Mouse (Mus musculus): ENCODE data around the gene Gins2. TPM values are rescaled to one million over a fixed set of nuclear protein-coding genes. Genes with fewer than 3 reads are reported as not detected.
A peak's percentile ranks its signal among the peaks of the same experiment; 100 is the strongest.

Gins2 gene
- polyA plus RNA-seq, 1 experiment from 2014 or later, result 101 TPM

DNA sequence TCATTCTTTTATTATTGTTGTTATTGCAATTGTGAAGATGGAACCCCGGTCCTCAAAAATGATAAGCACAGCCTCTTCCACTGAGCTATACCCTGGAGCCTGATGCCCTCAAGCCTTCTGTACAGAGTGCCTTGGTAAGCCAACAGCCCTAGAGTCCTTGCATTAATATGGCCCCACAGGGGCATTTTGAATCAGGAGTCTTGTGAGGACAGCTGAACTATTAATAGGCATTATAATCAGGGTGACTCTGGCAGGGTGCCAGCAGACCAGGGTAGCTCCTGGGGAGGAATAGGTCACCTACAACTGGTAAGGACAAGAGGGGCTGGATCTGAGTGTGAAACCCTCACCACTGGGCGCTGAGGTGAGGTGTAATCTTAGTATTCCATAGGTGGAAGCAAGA, 817 bp upstream of the Gins2 start:
- DNase-seq (ENCODE audit: low spot score), result no peak
- H3K4me2 ChIP-seq (ENCODE audit: low read depth), result peak overlapping the region; percentile 51
- H3K4me3 ChIP-seq (ENCODE audit: low read depth, low read length), result peak overlapping the region; percentile 47
- WGBS, result 62% methylated on average over 2 of the region's 2 CpGs
- H3K27me3 ChIP-seq (ENCODE audit: control insufficient read depth, insufficient read depth, low read length), result no peaks in the 10 kb centered on the region
- peaks cover 12% of the 10 kb centered on the region for H3K4me1 ChIP-seq (ENCODE audit: control insufficient read depth, insufficient read depth, low read length)
- no peak overlapping the region for H3K27ac ChIP-seq (ENCODE audit: low read depth, low read length)
- no peaks in the 10 kb centered on the region for H3K9me3 ChIP-seq (ENCODE audit: control insufficient read depth, low read length)
- H3K36me3 ChIP-seq (ENCODE audit: control insufficient read depth, insufficient read depth, low read length), result 0 out of 2 replicates have a peak, but pooled peaks cover 2% of the 10 kb centered on the region
- peak overlapping the region; percentile 39; the same call in 1 of the 2 replicates for H3K9ac ChIP-seq (ENCODE audit: low read length)
- ATAC-seq (ENCODE audit: insufficient read depth, low FRiP score, low TSS enrichment), result no peak

DNA sequence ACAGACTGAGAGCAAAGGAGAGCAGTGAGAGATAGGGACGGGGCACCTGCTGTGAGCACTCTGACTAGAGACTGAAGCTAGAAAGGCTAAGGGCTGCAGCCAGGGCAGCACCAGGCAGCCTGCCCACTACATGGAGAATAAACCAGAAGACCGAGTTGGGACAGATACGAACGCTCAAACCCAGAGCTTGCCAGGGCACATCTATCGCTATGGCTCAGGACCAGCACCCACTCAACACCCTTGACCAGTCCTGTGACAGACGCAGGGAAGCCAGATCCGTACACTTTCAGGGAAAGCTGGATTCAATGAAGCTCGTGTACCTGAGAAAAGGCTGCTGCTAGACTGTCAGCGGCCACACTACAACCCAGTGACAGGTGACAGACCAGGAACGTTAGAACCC, 3.6 kb downstream of the Gins2 start:
- Histone ChIP-seq H3K4me2 (ENCODE audit: low read depth) (no peak overlapping the region), H3K36me3 (ENCODE audit: control insufficient read depth, insufficient read depth, low read length) (peaks cover 10% of the 10 kb centered on the region), H3K9me3 (ENCODE audit: control insufficient read depth, low read length) (no peaks in the 10 kb centered on the region), H3K4me1 (ENCODE audit: control insufficient read depth, insufficient read depth, low read length) (peaks cover 9% of the 10 kb centered on the region), H3K27ac (ENCODE audit: low read depth, low read length) (no peak overlapping the region), H3K27me3 (ENCODE audit: control insufficient read depth, insufficient read depth, low read length) (no peaks in the 10 kb centered on the region), H3K4me3 (ENCODE audit: low read depth, low read length) (no peak overlapping the region), H3K9ac (ENCODE audit: low read length) (no peak overlapping the region)
- DNase-seq (ENCODE audit: low spot score) (no peak), ATAC-seq (ENCODE audit: insufficient read depth, low FRiP score, low TSS enrichment) (no peak)
- WGBS, result 90% methylated on average over 10 of the region's 10 CpGs

DNA sequence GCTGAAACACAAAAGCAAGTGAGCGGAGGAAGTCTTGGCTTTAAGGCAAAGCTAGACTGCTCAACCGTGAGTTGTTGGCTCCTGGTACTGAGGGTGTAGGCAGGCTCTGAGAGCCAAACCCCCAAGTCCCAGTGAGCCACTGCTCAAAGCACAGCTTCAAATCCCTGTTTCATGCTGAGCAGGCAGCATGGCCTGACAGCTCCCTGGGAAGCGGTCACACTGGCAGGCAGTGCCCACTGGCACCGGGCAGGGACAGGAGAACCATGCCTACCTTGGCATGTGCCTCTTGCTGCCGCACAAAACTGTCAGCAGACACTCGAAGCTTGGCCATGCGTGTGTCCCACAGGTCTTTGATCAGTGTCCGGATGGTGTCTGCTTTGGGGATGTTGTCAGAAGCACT, 7.3 kb downstream of the Gins2 start:
- WGBS, result 94% methylated on average over 8 of the region's 8 CpGs

DNA sequence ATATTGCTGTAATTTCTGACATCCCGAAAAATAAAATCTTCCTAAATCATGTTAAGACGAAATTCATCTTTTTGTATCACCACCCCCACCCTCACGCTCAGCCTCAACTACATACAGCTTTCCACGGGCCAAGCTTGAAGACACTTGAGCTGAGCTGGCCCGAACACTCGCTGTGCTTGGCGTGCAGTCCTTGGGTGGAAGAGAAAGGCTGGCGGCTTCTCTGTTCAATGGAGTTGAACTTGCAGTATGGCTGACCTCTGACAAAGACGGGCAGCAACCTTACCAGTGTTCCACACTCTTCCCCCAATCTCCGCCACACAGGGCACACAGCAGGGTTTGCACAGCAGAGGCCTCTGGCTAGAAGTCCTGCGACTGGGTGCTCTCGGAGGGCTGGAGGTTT, 7.8 kb downstream of the Gins2 start:
- no peaks in the 10 kb centered on the region for H3K9me3 ChIP-seq (ENCODE audit: control insufficient read depth, low read length)
- no peak overlapping the region for H3K9ac ChIP-seq (ENCODE audit: low read length)
- no peak overlapping the region for H3K4me2 ChIP-seq (ENCODE audit: low read depth)
- ATAC-seq (ENCODE audit: insufficient read depth, low FRiP score, low TSS enrichment), result no peak
- H3K36me3 ChIP-seq (ENCODE audit: control insufficient read depth, insufficient read depth, low read length), result peaks cover 37% of the 10 kb centered on the region
- H3K27me3 ChIP-seq (ENCODE audit: control insufficient read depth, insufficient read depth, low read length), result no peaks in the 10 kb centered on the region
- H3K27ac ChIP-seq (ENCODE audit: low read depth, low read length), result no peak overlapping the region
- 92% methylated on average over 12 of the region's 12 CpGs for WGBS
- no peak overlapping the region for H3K4me3 ChIP-seq (ENCODE audit: low read depth, low read length)
- H3K4me1 ChIP-seq (ENCODE audit: control insufficient read depth, insufficient read depth, low read length), result no peaks in the 10 kb centered on the region; the same call in 1 of the 2 replicates
- DNase-seq (ENCODE audit: low spot score), result no peak

More for the DNA sequence above, 7.3 kb downstream of the Gins2 start:
- Histone ChIP-seq H3K4me2 (ENCODE audit: low read depth) (no peak overlapping the region), H3K4me3 (ENCODE audit: low read depth, low read length) (no peak overlapping the region), H3K27ac (ENCODE audit: low read depth, low read length) (no peak overlapping the region), H3K9ac (ENCODE audit: low read length) (no peak overlapping the region), H3K9me3 (ENCODE audit: control insufficient read depth, low read length) (no peaks in the 10 kb centered on the region), H3K27me3 (ENCODE audit: control insufficient read depth, insufficient read depth, low read length) (no peaks in the 10 kb centered on the region), H3K4me1 (ENCODE audit: control insufficient read depth, insufficient read depth, low read length) (no peaks in the 10 kb centered on the region), H3K36me3 (ENCODE audit: control insufficient read depth, insufficient read depth, low read length) (peaks cover 34% of the 10 kb centered on the region)
- ATAC-seq (ENCODE audit: insufficient read depth, low FRiP score, low TSS enrichment), result no peak
- DNase-seq (ENCODE audit: low spot score), result no peak

DNA sequence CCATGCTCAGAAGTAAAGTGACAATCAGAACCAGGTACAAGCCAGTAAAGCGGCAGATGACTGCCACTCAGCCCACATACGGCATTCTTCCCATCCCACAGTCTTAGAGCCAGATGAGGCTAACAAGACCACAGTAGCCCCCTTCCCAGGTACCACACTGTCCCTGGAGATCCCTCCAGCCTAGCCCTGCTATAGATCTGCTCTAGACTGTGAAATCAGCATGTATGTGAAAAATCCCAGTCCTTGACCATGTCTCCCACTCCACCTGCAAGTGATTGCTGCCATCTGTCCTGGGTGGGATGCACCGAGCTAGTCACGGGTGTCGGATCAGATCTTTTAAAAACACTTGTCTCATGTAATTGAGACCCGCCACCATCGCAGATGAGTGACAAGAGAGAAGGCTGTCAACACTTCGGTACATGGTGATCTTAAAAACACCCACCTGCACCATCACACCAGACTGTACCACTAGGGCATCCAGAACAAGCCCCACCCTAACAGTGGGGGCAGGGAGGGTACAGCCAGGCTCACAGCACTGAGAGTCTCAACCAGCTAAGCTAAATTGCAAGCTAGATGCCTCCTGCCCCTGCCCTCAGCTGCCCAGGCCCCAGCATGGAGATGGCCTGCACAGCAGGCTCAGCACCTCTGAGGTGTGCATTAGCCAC, 8.6 kb downstream of the Gins2 start:
- ATAC-seq (ENCODE audit: insufficient read depth, low FRiP score, low TSS enrichment), result no peak
- Histone ChIP-seq H3K9ac (ENCODE audit: low read length) (no peak overlapping the region), H3K36me3 (ENCODE audit: control insufficient read depth, insufficient read depth, low read length) (peaks cover 36% of the 10 kb centered on the region), H3K27ac (ENCODE audit: low read depth, low read length) (no peak overlapping the region), H3K4me3 (ENCODE audit: low read depth, low read length) (no peak overlapping the region), H3K4me1 (ENCODE audit: control insufficient read depth, insufficient read depth, low read length) (no peaks in the 10 kb centered on the region; the same call in none of the 2 replicates), H3K27me3 (ENCODE audit: control insufficient read depth, insufficient read depth, low read length) (no peaks in the 10 kb centered on the region), H3K9me3 (ENCODE audit: control insufficient read depth, low read length) (no peaks in the 10 kb centered on the region), H3K4me2 (ENCODE audit: low read depth) (no peak overlapping the region)
- WGBS, result 95% methylated on average over 8 of the region's 8 CpGs
- DNase-seq (ENCODE audit: low spot score), result no peak

DNA sequence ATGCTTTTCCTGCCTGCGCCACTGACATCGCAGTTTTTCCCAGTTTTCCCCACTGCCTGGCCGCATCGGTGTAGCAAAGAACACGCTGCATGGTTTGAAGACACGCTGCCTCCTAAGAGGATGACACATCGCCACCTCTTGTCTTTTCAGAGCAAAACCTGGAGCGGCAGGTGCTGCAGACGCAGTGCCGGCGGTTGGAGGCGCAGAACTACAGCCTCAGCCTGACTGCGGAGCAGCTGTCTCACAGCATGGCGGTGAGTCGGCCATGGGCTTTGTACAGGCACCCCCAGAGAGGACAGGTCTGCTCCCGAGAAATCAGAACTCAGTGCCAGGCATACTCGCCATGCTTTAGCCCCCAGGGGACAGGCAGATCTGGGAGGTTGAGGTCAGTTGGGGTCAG, 11.3 kb downstream of the Gins2 start:
- H3K9ac ChIP-seq (ENCODE audit: low read length), result no peak overlapping the region
- no peaks in the 10 kb centered on the region for H3K27me3 ChIP-seq (ENCODE audit: control insufficient read depth, insufficient read depth, low read length)
- H3K4me2 ChIP-seq (ENCODE audit: low read depth), result no peak overlapping the region
- no peaks in the 10 kb centered on the region; the same call in none of the 2 replicates for H3K4me1 ChIP-seq (ENCODE audit: control insufficient read depth, insufficient read depth, low read length)
- peaks cover 51% of the 10 kb centered on the region for H3K36me3 ChIP-seq (ENCODE audit: control insufficient read depth, insufficient read depth, low read length)
- 90% methylated on average over 17 of the region's 17 CpGs for WGBS
- DNase-seq (ENCODE audit: low spot score) (no peak), ATAC-seq (ENCODE audit: insufficient read depth, low FRiP score, low TSS enrichment) (no peak)
- H3K4me3 ChIP-seq (ENCODE audit: low read depth, low read length), result no peak overlapping the region
- no peak overlapping the region for H3K27ac ChIP-seq (ENCODE audit: low read depth, low read length)
- H3K9me3 ChIP-seq (ENCODE audit: control insufficient read depth, low read length), result no peaks in the 10 kb centered on the region

DNA sequence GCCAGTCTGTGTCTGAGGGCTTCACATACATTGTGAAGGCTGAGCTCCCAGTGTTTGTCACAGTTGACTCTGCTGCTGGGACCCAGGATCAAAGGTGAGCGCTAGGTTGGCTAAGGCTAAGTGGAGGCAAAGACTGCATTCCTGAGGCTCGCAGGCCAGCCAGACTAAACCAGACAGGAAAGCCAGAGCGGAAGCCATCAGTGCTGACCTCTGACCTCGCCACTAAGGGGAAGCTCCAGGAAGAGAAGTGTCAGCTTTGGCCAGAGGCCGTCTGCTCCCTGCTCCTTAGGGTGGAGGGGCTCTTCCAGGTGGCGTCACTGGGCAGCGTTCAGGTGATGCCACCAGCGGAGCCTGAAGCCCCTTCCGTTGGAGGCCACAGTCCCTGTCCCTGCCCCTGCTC, 13.3 kb downstream of the Gins2 start:
- peaks cover 56% of the 10 kb centered on the region for H3K36me3 ChIP-seq (ENCODE audit: control insufficient read depth, insufficient read depth, low read length)
- H3K27me3 ChIP-seq (ENCODE audit: control insufficient read depth, insufficient read depth, low read length), result no peaks in the 10 kb centered on the region
- H3K9ac ChIP-seq (ENCODE audit: low read length), result no peak overlapping the region
- 70% methylated on average over 9 of the region's 9 CpGs for WGBS
- H3K27ac ChIP-seq (ENCODE audit: low read depth, low read length), result 0 out of 2 replicates have a peak overlapping the region, but pooled peaks have one; percentile 34
- no peaks in the 10 kb centered on the region for H3K9me3 ChIP-seq (ENCODE audit: control insufficient read depth, low read length)
- H3K4me1 ChIP-seq (ENCODE audit: control insufficient read depth, insufficient read depth, low read length), result no peaks in the 10 kb centered on the region; the same call in none of the 2 replicates
- no peak overlapping the region for H3K4me3 ChIP-seq (ENCODE audit: low read depth, low read length)
- ATAC-seq (ENCODE audit: insufficient read depth, low FRiP score, low TSS enrichment) (no peak), DNase-seq (ENCODE audit: low spot score) (no peak)
- H3K4me2 ChIP-seq (ENCODE audit: low read depth), result no peak overlapping the region

DNA sequence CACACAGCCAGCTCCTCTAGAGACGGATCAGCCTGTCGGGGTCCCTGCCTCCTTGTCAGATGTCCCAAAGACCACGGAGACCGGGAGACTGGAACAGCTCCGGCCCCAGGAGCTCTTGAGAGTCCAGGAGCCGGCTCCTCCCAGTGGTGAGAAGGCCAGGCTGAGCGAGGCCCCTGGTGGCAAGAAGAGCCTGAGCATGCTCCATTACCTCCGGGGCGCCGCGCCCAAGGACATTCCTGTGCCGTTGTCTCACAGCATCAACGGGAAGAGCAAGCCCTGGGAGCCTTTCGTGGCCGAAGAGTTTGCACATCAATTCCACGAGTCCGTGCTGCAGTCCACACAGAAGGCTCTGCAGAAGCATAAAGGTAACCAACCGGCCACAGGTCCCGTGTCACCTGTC, 14.2 kb downstream of the Gins2 start:
- 77% methylated on average over 19 of the region's 19 CpGs for WGBS
- H3K4me1 ChIP-seq (ENCODE audit: control insufficient read depth, insufficient read depth, low read length), result peaks cover 3% of the 10 kb centered on the region
- no peak overlapping the region for H3K9ac ChIP-seq (ENCODE audit: low read length)
- ATAC-seq (ENCODE audit: insufficient read depth, low FRiP score, low TSS enrichment), result no peak
- H3K4me2 ChIP-seq (ENCODE audit: low read depth), result no peak overlapping the region
- DNase-seq (ENCODE audit: low spot score), result no peak
- H3K36me3 ChIP-seq (ENCODE audit: control insufficient read depth, insufficient read depth, low read length), result peaks cover 52% of the 10 kb centered on the region
- H3K27ac ChIP-seq (ENCODE audit: low read depth, low read length), result no peak overlapping the region
- H3K9me3 ChIP-seq (ENCODE audit: control insufficient read depth, low read length), result no peaks in the 10 kb centered on the region
- H3K27me3 ChIP-seq (ENCODE audit: control insufficient read depth, insufficient read depth, low read length), result no peaks in the 10 kb centered on the region
- no peak overlapping the region for H3K4me3 ChIP-seq (ENCODE audit: low read depth, low read length)

DNA sequence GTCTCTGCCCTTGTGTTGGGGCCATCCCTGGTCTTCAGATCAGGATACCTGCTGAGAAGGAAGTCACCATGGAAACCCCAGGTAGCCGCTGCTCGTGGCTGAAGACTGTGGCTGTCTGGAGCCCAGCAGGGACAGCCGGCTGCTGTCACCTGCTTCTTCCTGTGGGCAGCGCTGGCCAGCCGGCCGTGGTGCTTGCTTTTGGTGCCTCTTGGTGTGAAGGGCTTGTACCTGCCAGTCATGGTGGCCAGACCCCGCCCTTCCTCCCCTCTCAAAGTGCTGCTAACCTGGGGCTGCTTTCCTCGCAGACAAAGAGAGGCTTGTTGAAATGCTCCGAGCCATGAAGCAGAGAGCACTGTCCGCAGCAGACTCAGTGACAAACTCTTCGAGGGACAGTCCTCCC, 15.2 kb downstream of the Gins2 start:
- no peaks in the 10 kb centered on the region for H3K9me3 ChIP-seq (ENCODE audit: control insufficient read depth, low read length)
- no peaks in the 10 kb centered on the region for H3K27me3 ChIP-seq (ENCODE audit: control insufficient read depth, insufficient read depth, low read length)
- H3K9ac ChIP-seq (ENCODE audit: low read length), result no peak overlapping the region
- H3K4me3 ChIP-seq (ENCODE audit: low read depth, low read length), result no peak overlapping the region
- DNase-seq (ENCODE audit: low spot score), result no peak
- peaks cover 51% of the 10 kb centered on the region for H3K36me3 ChIP-seq (ENCODE audit: control insufficient read depth, insufficient read depth, low read length)
- 77% methylated on average over 11 of the region's 11 CpGs for WGBS
- H3K4me2 ChIP-seq (ENCODE audit: low read depth), result no peak overlapping the region
- H3K4me1 ChIP-seq (ENCODE audit: control insufficient read depth, insufficient read depth, low read length), result peaks cover 4% of the 10 kb centered on the region
- no peak overlapping the region for H3K27ac ChIP-seq (ENCODE audit: low read depth, low read length)
- ATAC-seq (ENCODE audit: insufficient read depth, low FRiP score, low TSS enrichment), result no peak

All from neural tube, embryonic 11.5 days (tissue).